Mouse (Mus musculus): ENCODE measurements at regions not wholly inside any gene's neighbourhood (a gene's known extent, or its start where the extent isn't known, plus 50 kb on each side); places are given as distances from the start of the nearest gene placed in this dataset.
A peak's percentile ranks its signal among the peaks of the same experiment; 100 is the strongest.

DNA sequence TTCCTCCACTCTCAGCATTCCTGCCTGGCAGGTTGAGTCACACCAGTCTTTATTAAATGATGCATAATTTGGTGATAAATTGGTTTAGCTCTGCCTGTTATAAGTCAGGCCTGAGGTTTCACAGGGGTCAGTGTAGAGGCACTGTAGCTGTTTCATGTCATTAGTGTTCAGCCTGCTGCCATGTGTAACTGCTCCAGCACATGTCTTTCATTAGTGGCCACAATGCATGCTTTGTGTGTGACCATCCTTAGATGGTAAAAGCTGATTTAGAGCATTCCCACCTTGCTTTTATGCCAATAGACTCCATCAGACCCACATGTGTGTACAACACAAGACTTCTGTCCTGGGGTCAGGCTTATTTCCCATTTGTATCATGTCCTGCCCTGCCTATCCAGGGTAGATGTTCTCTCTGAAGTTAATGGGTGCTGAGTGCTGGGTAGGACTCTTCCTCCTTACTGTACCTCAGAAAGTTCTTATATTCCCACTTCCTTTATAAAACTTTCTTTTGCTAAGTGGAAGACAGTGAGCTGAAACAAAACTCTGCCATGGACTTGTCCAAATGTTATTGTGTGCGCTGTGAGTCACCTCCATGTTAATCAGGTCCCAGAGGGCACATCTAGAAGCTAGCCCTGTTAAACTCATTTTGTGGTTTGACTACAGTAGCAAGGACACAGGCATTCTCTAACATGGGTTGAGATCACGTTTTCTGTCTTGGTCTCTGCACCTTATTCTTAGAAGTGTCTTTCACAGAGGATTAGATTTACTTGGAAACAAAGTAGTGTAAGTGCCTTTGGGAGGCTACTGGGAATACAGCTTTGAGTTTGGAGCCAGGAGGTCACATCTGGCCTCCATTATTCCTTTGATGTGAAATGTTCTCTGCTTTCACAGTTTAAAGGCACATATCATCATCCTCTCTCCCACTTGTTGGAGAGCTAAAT is 316.5 kb downstream of the Hace1 start:
- H3K9ac ChIP-seq (ENCODE audit: low read depth, low read length, severe bottlenecking): no peak overlapping the region
- 15% methylated on average over 2 of the region's 2 CpGs for WGBS
- H3K4me2 ChIP-seq (replicated peaks; ENCODE audit: low read depth, low read length, severe bottlenecking): no peak overlapping the region
- no peaks in the 10 kb centered on the region for H3K36me3 ChIP-seq (ENCODE audit: control insufficient read depth, insufficient read depth, low read length)
- DNase-seq (ENCODE audit: low spot score): peak; percentile 89
- ATAC-seq (ENCODE audit: low FRiP score, low read depth): peak; percentile 77
- no peak overlapping the region for H3K4me3 ChIP-seq (replicated peaks; ENCODE audit: low read length)
- H3K4me1 ChIP-seq (ENCODE audit: control insufficient read depth, insufficient read depth, low read length): peaks cover 35% of the 10 kb centered on the region
- peak overlapping the region; percentile 56 for H3K27ac ChIP-seq (replicated peaks; ENCODE audit: low read depth, low read length)
- no peaks in the 10 kb centered on the region for H3K9me3 ChIP-seq (ENCODE audit: control insufficient read depth, low read length)
- no peaks in the 10 kb centered on the region for H3K27me3 ChIP-seq (ENCODE audit: control insufficient read depth, insufficient read depth, low read length)
- no peak for TF ChIP-seq POLR2A (IDR thresholded peaks at IDR 0.05; ENCODE audit: borderline replicate concordance, extremely low read depth, insufficient read depth, insufficient read length)

DNA sequence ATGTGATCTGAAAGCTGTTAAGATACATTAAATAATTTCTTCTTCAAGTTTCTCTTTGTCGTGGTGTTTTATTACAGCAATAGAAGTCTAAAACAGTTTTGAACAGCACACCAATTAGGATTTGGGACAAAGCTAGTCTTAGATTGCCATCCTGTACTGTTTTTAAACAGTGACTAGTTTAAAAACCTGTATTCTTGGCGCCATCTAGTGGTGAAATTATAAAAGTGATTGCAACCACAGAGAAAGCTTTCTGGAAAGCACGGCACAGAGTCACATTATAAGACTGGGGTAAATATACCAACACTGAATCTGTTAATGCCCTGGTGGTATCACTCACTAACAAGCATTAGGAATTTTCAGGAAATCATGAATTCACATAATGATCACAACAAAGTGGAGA is 339.3 kb downstream of the Hace1 start:
- no peaks in the 10 kb centered on the region for H3K4me1 ChIP-seq (ENCODE audit: control insufficient read depth, insufficient read depth, low read length)
- H3K27ac ChIP-seq (replicated peaks; ENCODE audit: low read depth, low read length): no peak overlapping the region
- no peak for TF ChIP-seq POLR2A (IDR thresholded peaks at IDR 0.05; ENCODE audit: borderline replicate concordance, extremely low read depth, insufficient read depth, insufficient read length)
- no peak overlapping the region for H3K4me3 ChIP-seq (replicated peaks; ENCODE audit: low read length)
- peaks cover 8% of the 10 kb centered on the region; the same call in 1 of the 2 replicates for H3K9me3 ChIP-seq (ENCODE audit: control insufficient read depth, low read length)
- no peak for ATAC-seq (ENCODE audit: low FRiP score, low read depth)
- DNase-seq (ENCODE audit: low spot score): peak; percentile 80
- H3K36me3 ChIP-seq (ENCODE audit: control insufficient read depth, insufficient read depth, low read length): no peaks in the 10 kb centered on the region
- no peak overlapping the region for H3K9ac ChIP-seq (ENCODE audit: low read depth, low read length, severe bottlenecking)
- no peaks in the 10 kb centered on the region for H3K27me3 ChIP-seq (ENCODE audit: control insufficient read depth, insufficient read depth, low read length)
- H3K4me2 ChIP-seq (replicated peaks; ENCODE audit: low read depth, low read length, severe bottlenecking): no peak overlapping the region
- 21% methylated on average over 3 of the region's 3 CpGs for WGBS

DNA sequence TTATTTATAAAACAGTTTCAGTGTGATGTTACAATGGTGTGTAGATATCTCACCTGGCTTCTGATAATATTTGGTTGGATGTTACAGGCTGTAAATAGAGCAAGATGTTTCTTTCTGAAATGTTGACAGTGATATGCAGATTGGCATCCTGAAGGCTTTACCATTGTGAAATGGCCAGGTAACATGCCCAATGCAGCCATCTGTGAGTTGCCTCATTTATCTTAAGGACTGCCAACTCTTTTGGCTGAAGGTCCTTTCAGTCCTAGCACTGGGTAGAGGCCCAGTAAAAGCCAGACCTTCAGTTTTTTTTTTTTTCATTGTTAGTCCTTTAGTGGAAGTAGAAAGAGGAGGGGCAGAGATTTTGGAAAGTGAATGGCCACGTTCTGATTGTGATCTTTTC is 348.1 kb downstream of the Hace1 start:
- no peaks in the 10 kb centered on the region for H3K36me3 ChIP-seq (ENCODE audit: control insufficient read depth, insufficient read depth, low read length)
- no peak overlapping the region for H3K4me2 ChIP-seq (replicated peaks; ENCODE audit: low read depth, low read length, severe bottlenecking)
- H3K4me1 ChIP-seq (ENCODE audit: control insufficient read depth, insufficient read depth, low read length): no peaks in the 10 kb centered on the region
- no peak overlapping the region for H3K9ac ChIP-seq (ENCODE audit: low read depth, low read length, severe bottlenecking)
- TF ChIP-seq POLR2A (IDR thresholded peaks at IDR 0.05; ENCODE audit: borderline replicate concordance, extremely low read depth, insufficient read depth, insufficient read length): no peak
- no peaks in the 10 kb centered on the region for H3K9me3 ChIP-seq (ENCODE audit: control insufficient read depth, low read length)
- DNase-seq (ENCODE audit: low spot score) (no peak), ATAC-seq (ENCODE audit: low FRiP score, low read depth) (no peak)
- H3K27me3 ChIP-seq (ENCODE audit: control insufficient read depth, insufficient read depth, low read length): no peaks in the 10 kb centered on the region
- 68% methylated on average over 1 of the region's 1 CpGs for WGBS
- no peak overlapping the region for H3K27ac ChIP-seq (replicated peaks; ENCODE audit: low read depth, low read length)
- H3K4me3 ChIP-seq (replicated peaks; ENCODE audit: low read length): no peak overlapping the region

DNA sequence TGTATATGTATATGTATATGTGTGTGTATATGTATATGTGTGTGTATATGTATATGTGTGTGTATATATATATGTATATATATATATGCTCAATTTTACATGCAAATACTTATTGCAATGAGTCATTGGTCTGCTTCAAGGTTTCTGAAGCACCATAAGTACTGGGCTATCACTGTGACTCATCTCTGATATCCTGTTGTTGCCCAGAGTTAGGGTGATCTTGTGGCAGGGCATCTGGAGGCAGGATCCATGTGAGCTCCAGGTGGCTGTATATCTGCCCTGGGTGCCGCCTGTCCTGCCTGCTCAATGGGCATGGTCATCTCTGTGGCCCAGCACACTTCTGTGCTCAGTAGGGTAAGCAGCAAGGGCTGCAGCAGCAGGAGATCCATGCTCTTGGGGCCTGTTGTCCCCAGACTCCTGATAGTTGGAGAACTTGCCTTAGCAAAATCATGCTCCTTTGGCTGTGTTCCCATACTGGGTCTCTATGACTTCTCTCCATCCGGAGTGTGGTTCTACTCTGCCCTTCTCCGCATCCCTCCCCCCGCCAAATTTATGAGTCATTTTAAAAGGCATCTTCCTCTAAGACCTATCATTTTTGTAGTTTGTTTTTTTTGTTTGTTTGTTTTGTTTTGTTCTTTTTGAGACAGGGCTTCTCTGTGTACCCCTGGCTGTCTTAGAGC is 356.1 kb downstream of the Hace1 start:
- Histone ChIP-seq H3K4me3 (replicated peaks; ENCODE audit: low read length) (no peak overlapping the region), H3K36me3 (ENCODE audit: control insufficient read depth, insufficient read depth, low read length) (no peaks in the 10 kb centered on the region), H3K9me3 (ENCODE audit: control insufficient read depth, low read length) (no peaks in the 10 kb centered on the region), H3K27ac (replicated peaks; ENCODE audit: low read depth, low read length) (no peak overlapping the region), H3K4me2 (replicated peaks; ENCODE audit: low read depth, low read length, severe bottlenecking) (no peak overlapping the region), H3K4me1 (ENCODE audit: control insufficient read depth, insufficient read depth, low read length) (no peaks in the 10 kb centered on the region), H3K9ac (ENCODE audit: low read depth, low read length, severe bottlenecking) (no peak overlapping the region), H3K27me3 (ENCODE audit: control insufficient read depth, insufficient read depth, low read length) (no peaks in the 10 kb centered on the region)
- TF ChIP-seq POLR2A (IDR thresholded peaks at IDR 0.05; ENCODE audit: borderline replicate concordance, extremely low read depth, insufficient read depth, insufficient read length): no peak
- DNase-seq (ENCODE audit: low spot score) (no peak), ATAC-seq (ENCODE audit: low FRiP score, low read depth) (no peak)
- 93% methylated on average over 4 of the region's 4 CpGs for WGBS

DNA sequence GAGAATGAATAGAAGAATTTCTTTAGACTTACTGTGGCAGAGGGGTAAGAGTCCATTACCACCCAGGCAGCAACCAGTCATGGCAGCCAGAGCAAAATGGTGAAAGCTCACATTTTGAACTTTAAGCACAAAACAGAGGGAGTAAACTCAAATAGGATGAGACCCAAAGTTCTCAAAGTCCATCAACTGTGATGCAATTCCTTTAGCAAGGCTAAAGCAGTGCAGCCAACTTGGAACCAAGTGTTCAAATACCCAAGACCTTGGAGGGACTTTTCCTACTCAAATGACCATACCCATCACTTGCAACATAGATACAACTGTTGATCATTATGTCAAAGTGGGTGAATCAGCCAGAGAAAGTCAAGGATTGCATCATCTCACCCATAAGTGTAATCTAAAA is 380.1 kb downstream of the Hace1 start:
- DNase-seq (ENCODE audit: low spot score) (no peak), ATAC-seq (ENCODE audit: low FRiP score, low read depth) (no peak)
- Histone ChIP-seq H3K36me3 (ENCODE audit: control insufficient read depth, insufficient read depth, low read length) (no peaks in the 10 kb centered on the region), H3K27ac (replicated peaks; ENCODE audit: low read depth, low read length) (no peak overlapping the region), H3K4me2 (replicated peaks; ENCODE audit: low read depth, low read length, severe bottlenecking) (no peak overlapping the region), H3K27me3 (ENCODE audit: control insufficient read depth, insufficient read depth, low read length) (no peaks in the 10 kb centered on the region), H3K4me3 (replicated peaks; ENCODE audit: low read length) (no peak overlapping the region), H3K4me1 (ENCODE audit: control insufficient read depth, insufficient read depth, low read length) (no peaks in the 10 kb centered on the region), H3K9ac (ENCODE audit: low read depth, low read length, severe bottlenecking) (no peak overlapping the region), H3K9me3 (ENCODE audit: control insufficient read depth, low read length) (no peaks in the 10 kb centered on the region)
- no peak for TF ChIP-seq POLR2A (IDR thresholded peaks at IDR 0.05; ENCODE audit: borderline replicate concordance, extremely low read depth, insufficient read depth, insufficient read length)
